Mouse (Mus musculus): ENCODE data around the gene Tff2. TPM values are rescaled to one million over a fixed set of nuclear protein-coding genes. Genes with fewer than 3 reads are reported as not detected.

Gene Tff2
- not detected in 2 replicates for polyA plus RNA-seq (2016; fragmentation: Nextera tagmentation; extraction: Ambion mirVana)

DNA sequence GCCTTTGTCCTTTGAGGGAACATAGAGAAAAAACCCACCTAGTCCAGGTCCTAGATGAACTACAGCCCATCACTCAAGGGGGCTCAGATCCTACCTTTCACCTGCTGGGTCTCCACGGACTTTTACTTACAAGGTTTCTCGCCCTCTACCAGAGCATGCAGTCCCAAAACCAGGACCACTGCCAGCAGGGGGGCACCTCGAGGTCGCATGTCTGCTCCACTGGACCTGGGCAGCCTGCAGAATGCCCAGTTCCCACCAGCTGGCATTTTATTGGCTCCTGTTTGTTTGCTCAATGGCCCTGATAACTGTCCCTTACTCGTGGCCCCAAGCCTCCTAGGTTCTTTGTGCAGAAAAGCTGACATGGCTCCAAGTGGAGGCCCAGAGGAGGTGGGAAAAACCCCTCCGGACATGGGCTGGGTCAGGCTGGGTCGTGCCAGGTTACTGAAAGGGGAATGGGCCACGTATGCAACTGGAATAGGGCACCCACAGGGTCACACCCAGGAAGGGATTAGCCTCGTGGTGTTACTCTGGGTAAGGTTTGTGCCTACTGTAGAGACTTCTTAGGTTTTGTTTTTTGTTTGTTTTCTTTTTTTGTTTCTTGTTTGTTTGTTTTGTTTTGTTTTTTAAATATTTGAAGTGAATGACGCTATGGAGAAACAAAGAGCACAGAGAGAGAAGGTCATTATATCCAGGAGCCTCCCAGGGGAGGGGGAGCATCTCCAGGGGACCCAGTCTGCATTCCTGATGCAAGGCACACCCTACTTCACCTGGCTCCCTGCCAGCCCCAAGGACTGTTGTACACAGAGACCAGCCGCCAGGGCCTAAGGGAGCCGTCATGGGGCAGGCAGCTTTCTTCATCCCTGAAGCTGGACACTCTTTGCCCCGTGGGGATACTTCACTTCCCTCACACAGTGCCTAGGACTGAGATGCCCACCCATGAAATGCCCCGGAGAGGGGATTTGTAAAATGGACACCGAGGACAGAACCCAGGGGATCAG, at the start of gene Tff2:
Gene Tff2, minus strand, starts transcription at position 243 of the 998 bp plus-strand sequence.
- ATAC-seq (ENCODE audit: insufficient number of reproducible peaks, insufficient read depth, low FRiP score, low TSS enrichment) = no peak
- Histone ChIP-seq H3K9me3 (peaks cover 3% of the 10 kb centered on the region; the same call in 1 of the 2 replicates), H3K36me3 (no peaks in the 10 kb centered on the region), H3K27me3 (no peaks in the 10 kb centered on the region), H3K4me1 (no peaks in the 10 kb centered on the region), H3K9ac (no peak within 1 kb of the TSS), H3K27ac (no peak within 1 kb of the TSS), H3K4me3 (no peak within 1 kb of the TSS), H3K4me2 (replicated peaks) (no peak within 1 kb of the TSS)
- WGBS = 73% methylated on average over 15 of the region's 15 CpGs

DNA sequence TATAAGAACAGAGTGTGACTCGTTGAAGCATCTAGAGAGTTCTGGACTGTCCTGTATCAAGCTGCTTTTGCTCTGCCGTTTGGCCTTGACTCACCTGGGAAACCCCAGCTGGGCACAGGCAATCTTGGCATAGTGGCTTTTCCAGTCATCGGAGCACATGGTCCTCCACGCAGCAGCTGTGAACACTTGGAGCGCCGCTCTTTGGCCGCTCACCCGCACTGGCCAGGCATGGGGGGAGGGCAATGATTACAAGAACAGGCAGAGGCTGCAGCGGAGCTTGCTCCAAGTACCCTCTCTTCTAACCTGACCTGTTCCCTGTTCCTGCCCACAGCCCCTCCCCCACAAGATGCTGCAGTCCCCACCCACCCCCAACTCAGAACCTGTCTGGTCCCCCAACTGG, 49.3 kb upstream of the Tff2 start:
- Histone ChIP-seq H3K4me3 (no peak overlapping the region), H3K4me2 (replicated peaks) (no peak overlapping the region), H3K4me1 (no peaks in the 10 kb centered on the region), H3K36me3 (no peaks in the 10 kb centered on the region), H3K9me3 (no peaks in the 10 kb centered on the region), H3K27me3 (no peaks in the 10 kb centered on the region), H3K9ac (no peak overlapping the region), H3K27ac (no peak overlapping the region)
- no peak for ATAC-seq (ENCODE audit: insufficient number of reproducible peaks, insufficient read depth, low FRiP score, low TSS enrichment)
- WGBS = 82% methylated on average over 9 of the region's 9 CpGs

DNA sequence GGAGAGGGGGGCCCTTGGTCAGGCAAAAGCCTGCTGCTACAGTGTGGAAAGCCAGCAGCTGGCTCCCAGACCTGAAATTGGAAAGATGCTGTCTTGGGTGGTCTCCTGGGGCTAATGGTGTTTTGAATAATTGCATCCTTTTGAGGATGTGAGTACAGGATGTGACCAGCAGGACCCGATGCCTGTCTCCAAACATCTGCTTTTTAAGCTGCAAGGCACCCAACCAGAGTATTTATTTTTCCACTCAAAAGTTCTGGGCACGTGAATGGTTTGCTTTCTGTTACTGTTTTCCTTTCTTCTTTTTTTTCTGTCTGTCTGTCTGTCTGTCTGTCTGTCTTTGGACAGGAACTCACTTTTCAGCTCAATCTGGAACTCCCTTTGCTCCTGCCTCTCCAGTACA, 48.6 kb upstream of the Tff2 start:
- WGBS = 27% methylated on average over 2 of the region's 2 CpGs

DNA sequence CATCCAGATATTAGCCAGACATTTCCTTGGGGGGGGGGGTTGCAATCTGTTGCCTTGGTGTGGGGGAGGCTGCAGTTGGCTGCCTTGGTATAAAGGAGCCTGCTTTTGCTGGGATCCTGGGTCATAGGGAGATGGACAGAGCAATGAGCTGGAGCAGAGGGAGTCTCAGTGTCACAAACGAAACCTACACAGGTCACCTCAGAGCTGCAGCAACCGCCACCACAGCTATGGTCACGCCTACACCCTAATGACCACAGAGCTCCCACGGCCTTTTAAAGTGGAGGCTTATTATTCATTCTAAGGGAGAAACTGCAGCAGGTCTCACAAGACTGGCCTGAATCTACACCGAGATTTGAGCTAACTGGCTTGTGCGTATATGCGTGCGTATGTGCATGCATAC, 47.7 kb upstream of the Tff2 start:
- Histone ChIP-seq H3K4me3 (no peak overlapping the region), H3K9ac (no peak overlapping the region), H3K4me1 (no peaks in the 10 kb centered on the region), H3K27me3 (no peaks in the 10 kb centered on the region), H3K27ac (no peak overlapping the region), H3K9me3 (no peaks in the 10 kb centered on the region), H3K36me3 (no peaks in the 10 kb centered on the region), H3K4me2 (replicated peaks) (no peak overlapping the region)
- no peak for ATAC-seq (ENCODE audit: insufficient number of reproducible peaks, insufficient read depth, low FRiP score, low TSS enrichment)
- 75% methylated on average over 8 of the region's 8 CpGs for WGBS

More for the DNA sequence above, 48.6 kb upstream of the Tff2 start:
- H3K4me2 ChIP-seq (replicated peaks) = no peak overlapping the region
- no peaks in the 10 kb centered on the region for H3K9me3 ChIP-seq
- no peak overlapping the region for H3K9ac ChIP-seq
- H3K4me1 ChIP-seq = no peaks in the 10 kb centered on the region
- no peaks in the 10 kb centered on the region for H3K36me3 ChIP-seq
- H3K27ac ChIP-seq = no peak overlapping the region
- H3K27me3 ChIP-seq = no peaks in the 10 kb centered on the region
- ATAC-seq (ENCODE audit: insufficient number of reproducible peaks, insufficient read depth, low FRiP score, low TSS enrichment) = no peak
- H3K4me3 ChIP-seq = no peak overlapping the region

DNA sequence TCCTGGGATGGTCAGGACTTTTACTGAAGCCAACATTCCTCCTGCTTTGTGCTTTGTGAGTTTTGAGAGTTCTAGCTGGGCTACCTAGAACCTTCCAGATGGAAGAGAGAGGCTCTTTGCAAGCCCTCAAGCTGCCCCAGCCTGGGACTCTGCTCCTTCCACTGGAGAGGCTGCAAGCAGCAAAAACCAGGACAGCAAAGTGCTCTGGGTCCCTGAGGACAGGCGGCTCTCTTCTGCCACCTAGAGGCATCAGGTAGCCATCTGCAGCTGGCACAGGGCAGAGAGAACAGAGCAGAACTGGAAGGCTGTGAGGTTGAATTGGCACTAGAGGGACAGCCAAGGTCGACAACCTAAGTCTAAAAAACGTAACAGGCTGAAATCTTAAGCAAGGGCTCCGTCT, 43.3 kb upstream of the Tff2 start:
- no peak overlapping the region for H3K27ac ChIP-seq
- no peaks in the 10 kb centered on the region for H3K27me3 ChIP-seq
- H3K4me3 ChIP-seq = no peak overlapping the region
- H3K4me2 ChIP-seq (replicated peaks) = no peak overlapping the region
- H3K9me3 ChIP-seq = no peaks in the 10 kb centered on the region
- no peak for ATAC-seq (ENCODE audit: insufficient number of reproducible peaks, insufficient read depth, low FRiP score, low TSS enrichment)
- H3K9ac ChIP-seq = no peak overlapping the region
- WGBS = 24% methylated on average over 4 of the region's 4 CpGs
- no peaks in the 10 kb centered on the region for H3K36me3 ChIP-seq
- no peaks in the 10 kb centered on the region for H3K4me1 ChIP-seq

DNA sequence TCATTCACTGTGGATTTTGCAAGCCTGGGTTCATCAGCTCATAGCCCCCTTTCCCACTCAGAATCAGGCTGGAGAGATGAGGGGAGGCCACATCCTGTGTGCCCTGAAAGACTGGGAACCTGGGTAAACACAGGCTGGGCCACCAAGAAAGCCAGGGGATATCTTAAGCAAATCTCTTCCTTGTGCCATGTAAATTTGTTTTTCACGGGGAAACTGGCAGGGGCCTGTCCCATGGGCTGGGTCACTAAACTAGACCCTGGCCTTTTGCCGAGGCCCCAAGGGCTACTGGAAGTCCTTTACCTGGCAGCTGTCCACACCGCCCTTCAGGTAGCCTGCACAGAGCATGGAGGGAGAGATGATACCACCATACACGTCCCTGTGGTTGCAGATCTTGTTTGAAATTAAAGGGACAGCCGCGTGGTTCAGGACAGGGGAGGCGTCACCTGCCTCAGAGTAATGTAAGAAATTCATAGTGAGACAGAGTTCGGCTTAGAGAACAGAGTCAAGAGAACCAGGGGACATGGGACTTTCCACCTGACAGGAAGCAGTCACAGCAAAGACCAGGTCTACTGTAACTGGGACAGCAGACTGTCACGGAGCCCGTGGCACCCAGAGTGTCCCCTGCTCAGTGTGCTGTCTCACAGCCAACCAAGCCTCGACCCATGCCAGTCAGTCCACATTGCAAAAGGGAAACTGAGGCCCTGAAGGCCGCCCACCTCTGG, 40.3 kb upstream of the Tff2 start:
- Histone ChIP-seq H3K27me3 (no peaks in the 10 kb centered on the region), H3K4me3 (no peak overlapping the region), H3K36me3 (no peaks in the 10 kb centered on the region), H3K4me2 (replicated peaks) (no peak overlapping the region), H3K4me1 (no peaks in the 10 kb centered on the region), H3K27ac (no peak overlapping the region), H3K9me3 (no peaks in the 10 kb centered on the region), H3K9ac (no peak overlapping the region)
- ATAC-seq (ENCODE audit: insufficient number of reproducible peaks, insufficient read depth, low FRiP score, low TSS enrichment) = no peak
- 81% methylated on average over 12 of the region's 12 CpGs for WGBS

DNA sequence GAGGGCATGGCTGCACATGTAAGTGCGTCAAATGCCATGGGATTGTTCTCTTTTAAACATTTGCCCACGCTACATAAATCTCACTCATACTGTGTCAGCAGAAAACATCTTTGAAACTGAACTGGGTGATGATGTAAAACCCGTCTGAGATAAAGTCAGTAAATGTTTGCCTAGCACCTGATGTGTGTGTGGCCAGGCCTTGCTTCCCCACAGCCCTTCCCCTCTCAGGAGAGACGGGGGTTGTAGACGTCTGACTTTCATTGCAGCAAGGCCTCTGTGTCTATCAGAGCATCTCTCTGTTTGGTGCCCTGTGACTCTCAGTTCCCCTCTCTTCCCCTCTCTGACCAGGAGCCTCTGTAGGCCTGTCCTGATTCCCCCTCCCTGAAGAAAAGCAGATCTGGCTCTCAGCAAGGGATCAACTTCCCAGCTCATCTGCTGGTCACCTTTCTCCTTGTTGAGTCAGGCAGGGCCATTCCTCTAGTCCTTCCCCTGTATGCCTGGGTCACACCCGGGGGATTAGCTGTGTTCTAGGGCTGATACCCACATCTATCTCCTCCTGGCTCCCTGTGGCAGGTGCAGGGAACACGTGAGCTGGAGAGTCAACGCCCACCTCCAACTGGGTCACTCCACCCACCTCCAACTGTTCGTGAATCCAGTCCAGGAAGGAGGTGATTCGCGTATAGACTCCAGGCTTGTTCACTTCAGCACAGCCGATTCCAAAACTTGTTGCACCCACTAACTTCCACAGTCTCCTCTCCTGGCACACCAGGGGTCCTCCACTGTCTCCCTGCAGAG, 39.3 kb upstream of the Tff2 start:
- Histone ChIP-seq H3K4me3 (no peak overlapping the region), H3K27me3 (no peaks in the 10 kb centered on the region), H3K4me1 (no peaks in the 10 kb centered on the region), H3K27ac (no peak overlapping the region), H3K9ac (no peak overlapping the region), H3K4me2 (replicated peaks) (no peak overlapping the region), H3K9me3 (no peaks in the 10 kb centered on the region), H3K36me3 (no peaks in the 10 kb centered on the region)
- 68% methylated on average over 12 of the region's 12 CpGs for WGBS
- no peak for ATAC-seq (ENCODE audit: insufficient number of reproducible peaks, insufficient read depth, low FRiP score, low TSS enrichment)

DNA sequence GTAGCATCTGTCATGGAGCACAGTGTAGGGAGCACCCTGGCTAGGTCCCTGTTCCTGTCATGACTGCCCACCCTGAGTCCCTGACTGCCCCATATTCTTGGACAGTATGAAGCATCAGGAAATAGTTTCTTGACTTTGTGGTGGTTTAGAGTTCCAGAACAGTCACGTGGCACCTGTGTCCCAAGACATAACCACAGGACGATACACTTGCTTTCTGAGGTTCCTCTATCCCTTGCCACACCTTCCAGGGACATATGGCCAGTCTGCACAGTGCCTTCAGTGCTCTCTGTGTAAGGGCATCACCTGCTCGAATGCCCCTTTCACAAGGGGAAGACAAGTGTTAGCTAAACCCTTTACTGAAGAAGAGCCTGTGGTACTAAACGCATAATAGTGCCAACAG, 37.4 kb upstream of the Tff2 start:
- Histone ChIP-seq H3K27me3 (no peaks in the 10 kb centered on the region), H3K9ac (no peak overlapping the region), H3K4me1 (no peaks in the 10 kb centered on the region), H3K27ac (no peak overlapping the region), H3K4me3 (no peak overlapping the region), H3K4me2 (replicated peaks) (no peak overlapping the region), H3K36me3 (no peaks in the 10 kb centered on the region), H3K9me3 (no peaks in the 10 kb centered on the region)
- 81% methylated on average over 4 of the region's 4 CpGs for WGBS
- no peak for ATAC-seq (ENCODE audit: insufficient number of reproducible peaks, insufficient read depth, low FRiP score, low TSS enrichment)

DNA sequence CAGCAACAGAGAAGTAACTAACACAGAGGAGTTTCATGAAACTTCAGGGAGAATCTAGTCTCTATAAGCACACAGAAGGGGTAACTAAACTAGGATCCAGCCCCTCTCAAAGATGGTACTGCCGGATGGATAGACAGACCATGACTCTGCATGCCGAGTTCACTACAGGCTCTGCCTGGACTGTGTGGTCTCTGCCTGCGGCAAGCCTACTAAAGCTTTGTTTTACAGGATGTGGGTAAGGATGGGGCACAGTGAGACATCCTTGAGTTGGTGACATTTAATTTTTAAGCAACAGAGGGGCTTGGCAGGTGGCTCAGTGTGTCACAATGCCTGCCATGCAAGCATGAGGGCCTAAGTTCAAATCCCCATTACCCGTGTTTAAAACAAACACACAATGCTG, 32.2 kb upstream of the Tff2 start:
- no peak for ATAC-seq (ENCODE audit: insufficient number of reproducible peaks, insufficient read depth, low FRiP score, low TSS enrichment)
- no peaks in the 10 kb centered on the region for H3K4me1 ChIP-seq
- WGBS = 91% methylated on average over 4 of the region's 4 CpGs
- no peak overlapping the region for H3K9ac ChIP-seq
- H3K9me3 ChIP-seq = no peaks in the 10 kb centered on the region
- no peak overlapping the region for H3K4me2 ChIP-seq (replicated peaks)
- no peak overlapping the region for H3K4me3 ChIP-seq
- no peaks in the 10 kb centered on the region for H3K36me3 ChIP-seq
- no peaks in the 10 kb centered on the region for H3K27me3 ChIP-seq
- no peak overlapping the region for H3K27ac ChIP-seq

DNA sequence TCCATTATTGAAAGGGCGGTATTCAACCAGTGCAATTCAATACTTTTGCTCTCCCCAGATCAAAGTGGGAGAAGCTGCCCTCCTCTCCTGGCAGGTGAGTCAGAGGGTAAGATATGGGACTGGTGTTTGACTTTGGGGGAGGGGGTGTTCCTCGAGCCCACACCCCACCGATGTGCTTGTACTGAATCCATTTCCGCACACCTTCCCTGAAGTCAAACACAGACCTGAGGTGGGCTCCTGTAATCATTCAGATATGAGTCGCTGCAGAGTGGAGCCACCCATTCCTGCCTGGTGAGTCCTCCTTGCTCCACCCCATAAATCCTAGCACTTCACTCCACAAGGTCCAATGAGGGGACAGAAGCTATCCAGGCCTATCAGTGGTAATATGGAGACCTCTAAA, 25.7 kb upstream of the Tff2 start:
- no peak for ATAC-seq (ENCODE audit: insufficient number of reproducible peaks, insufficient read depth, low FRiP score, low TSS enrichment)
- H3K36me3 ChIP-seq = no peaks in the 10 kb centered on the region
- H3K27ac ChIP-seq = no peak overlapping the region
- no peak overlapping the region for H3K4me2 ChIP-seq (replicated peaks)
- no peak overlapping the region for H3K4me3 ChIP-seq
- no peaks in the 10 kb centered on the region for H3K4me1 ChIP-seq
- 88% methylated on average over 5 of the region's 5 CpGs for WGBS
- H3K27me3 ChIP-seq = no peaks in the 10 kb centered on the region
- H3K9ac ChIP-seq = no peak overlapping the region
- H3K9me3 ChIP-seq = no peaks in the 10 kb centered on the region

DNA sequence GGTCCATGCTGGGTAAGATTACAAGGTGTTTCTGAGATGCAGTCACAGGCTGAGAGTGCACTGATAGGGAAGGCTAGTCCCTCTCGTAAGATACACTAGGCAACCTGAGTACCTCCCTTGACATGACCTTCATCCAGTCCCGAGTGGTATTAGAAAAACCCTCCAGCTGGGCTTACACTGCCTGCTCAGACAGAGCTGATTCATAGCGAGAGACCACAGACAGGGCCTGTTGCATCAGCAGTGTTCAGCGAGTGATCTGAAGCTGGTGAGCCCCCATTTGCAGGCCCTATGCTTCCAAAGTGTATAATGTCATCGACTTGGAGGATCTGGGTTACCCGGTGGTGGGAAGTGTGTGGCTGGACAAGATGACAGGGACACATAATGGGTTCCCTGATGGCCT, 21.0 kb upstream of the Tff2 start, which contains the start of gene Tff1:
Gene Tff1, minus strand, starts transcription at position 151 of the 400 bp plus-strand sequence.
- WGBS = 92% methylated on average over 6 of the region's 6 CpGs
- H3K4me2 ChIP-seq (replicated peaks) = no peak within 1 kb of the TSS
- no peaks in the 10 kb centered on the region for H3K36me3 ChIP-seq
- ATAC-seq (ENCODE audit: insufficient number of reproducible peaks, insufficient read depth, low FRiP score, low TSS enrichment) = no peak
- no peaks in the 10 kb centered on the region for H3K4me1 ChIP-seq
- H3K9ac ChIP-seq = no peak within 1 kb of the TSS
- H3K9me3 ChIP-seq = no peaks in the 10 kb centered on the region
- no peaks in the 10 kb centered on the region for H3K27me3 ChIP-seq
- H3K27ac ChIP-seq = no peak within 1 kb of the TSS
- no peak within 1 kb of the TSS for H3K4me3 ChIP-seq
